Mouse (Mus musculus) brain, embryonic 14.5 days (tissue): ENCODE results near the gene Prrt3. TPM values are rescaled to one million over a fixed set of nuclear protein-coding genes. Genes with fewer than 3 reads are reported as not detected.

ENCODE experiments used
- DNase-seq: peaks from one replicate; pipeline ENCODE4 v3.0.0-alpha.2; 2011; ENCODE audit warnings: low read depth
- CTCF ChIP-seq: fragments of 200-500 bp; IDR thresholded peaks from 2 replicates; pipeline ENCODE4 v1.5.1; 2012; ENCODE audit warnings: inconsistent platforms, mild to moderate bottlenecking, moderate library complexity, borderline replicate concordance; ENCODE audit not compliant: insufficient read depth, insufficient read length; ENCODE audit errors: extremely low read depth
- POLR2A ChIP-seq: fragments of 200-500 bp; IDR thresholded peaks from 2 replicates; pipeline ENCODE4 v1.6.1; 2012; ENCODE audit warnings: mild to moderate bottlenecking, inconsistent platforms, borderline replicate concordance; ENCODE audit not compliant: poor library complexity, insufficient read depth, insufficient read length, severe bottlenecking; ENCODE audit errors: extremely low read depth
- polyA plus RNA-seq: library from polyadenylated mRNA; depleted of rRNA; stranded (reverse); fragments of >200 nt; gene quantifications from 2 replicates; pipeline ENCODE4 v1.2.3, GENCODE M21; 2012

The Prrt3 gene
- polyA plus RNA-seq, 1 experiment: 8.9 TPM

DNA sequence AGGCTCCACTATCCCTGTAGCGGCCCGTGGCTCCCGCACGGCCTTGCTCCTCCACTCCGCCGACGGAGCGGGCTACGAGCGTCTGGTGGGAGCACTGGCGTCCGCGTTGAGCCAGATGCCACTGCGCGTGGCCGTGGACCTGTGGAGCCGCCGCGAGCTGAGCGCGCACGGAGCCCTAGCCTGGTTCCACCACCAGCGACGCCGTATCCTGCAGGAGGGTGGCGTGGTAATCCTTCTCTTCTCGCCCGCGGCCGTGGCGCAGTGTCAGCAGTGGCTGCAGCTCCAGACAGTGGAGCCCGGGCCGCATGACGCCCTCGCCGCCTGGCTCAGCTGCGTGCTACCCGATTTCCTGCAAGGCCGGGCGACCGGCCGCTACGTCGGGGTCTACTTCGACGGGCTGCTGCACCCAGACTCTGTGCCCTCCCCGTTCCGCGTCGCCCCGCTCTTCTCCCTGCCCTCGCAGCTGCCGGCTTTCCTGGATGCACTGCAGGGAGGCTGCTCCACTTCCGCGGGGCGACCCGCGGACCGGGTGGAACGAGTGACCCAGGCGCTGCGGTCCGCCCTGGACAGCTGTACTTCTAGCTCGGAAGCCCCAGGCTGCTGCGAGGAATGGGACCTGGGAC lies 19.1 kb downstream of the Prrt3 start:
- no peak for DNase-seq
- TF ChIP-seq POLR2A (no peak), CTCF (0 out of 2 replicates have a peak, but pooled peaks have one; percentile 7)

DNA sequence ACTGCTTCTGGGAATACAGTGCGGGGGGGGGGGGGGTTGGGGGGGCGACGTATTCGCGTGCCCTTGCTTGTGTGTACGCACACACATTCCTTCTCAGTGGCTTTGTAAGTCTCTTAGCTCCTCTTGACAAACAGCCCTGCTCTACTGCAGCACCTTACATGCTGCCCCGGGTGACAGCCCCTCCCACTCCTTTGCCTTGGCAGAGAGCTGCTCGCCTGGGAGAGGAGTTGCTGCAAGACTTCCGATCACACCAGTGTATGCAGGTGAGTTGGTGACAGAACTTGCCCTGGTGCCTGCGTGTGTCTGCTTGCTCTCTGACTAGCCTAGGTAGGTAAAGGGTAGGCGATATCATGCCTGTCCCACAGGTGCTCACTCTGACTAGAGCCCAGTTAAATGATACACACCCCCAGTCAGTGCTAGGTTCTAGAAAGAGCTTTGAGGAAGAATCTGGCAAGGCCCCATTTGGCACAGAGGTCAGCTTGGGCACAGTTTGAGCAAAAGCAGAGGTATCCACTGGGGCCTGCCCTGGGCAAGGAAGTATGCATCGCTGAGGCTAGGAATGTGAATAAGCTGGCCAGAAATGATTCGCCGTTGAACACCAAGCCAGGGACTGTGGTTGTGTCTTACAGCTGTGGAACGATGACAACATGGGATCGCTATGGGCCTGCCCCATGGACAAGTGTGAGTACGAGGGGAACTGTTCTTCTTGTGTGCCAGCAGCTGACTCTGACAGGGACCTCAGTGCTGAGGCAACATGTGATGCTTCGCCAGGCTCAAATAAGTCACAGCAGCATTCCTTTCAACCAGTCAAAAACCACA lies 21.0 kb downstream of the Prrt3 start:
- DNase-seq: no peak
- no peak for TF ChIP-seq POLR2A
- no peak for TF ChIP-seq CTCF

DNA sequence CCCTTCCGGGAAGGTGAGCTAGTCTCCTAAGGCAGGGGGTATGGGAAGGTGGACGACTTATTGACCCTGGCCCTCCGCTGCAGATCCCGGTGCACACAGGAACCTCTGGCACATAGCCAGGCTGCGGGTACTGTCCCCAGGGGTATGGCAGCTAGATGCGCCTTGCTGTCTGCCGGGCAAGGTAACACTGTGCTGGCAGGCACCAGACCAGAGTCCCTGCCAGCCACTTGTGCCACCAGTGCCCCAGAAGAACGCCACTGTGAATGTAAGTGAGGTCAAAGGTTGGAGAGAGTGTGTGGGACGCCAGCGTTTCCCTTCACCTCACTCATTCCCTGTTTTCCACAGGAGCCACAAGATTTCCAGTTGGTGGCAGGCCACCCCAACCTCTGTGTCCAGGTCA lies 22.8 kb downstream of the Prrt3 start:
- DNase-seq: no peak
- TF ChIP-seq POLR2A (no peak), CTCF (no peak)

DNA sequence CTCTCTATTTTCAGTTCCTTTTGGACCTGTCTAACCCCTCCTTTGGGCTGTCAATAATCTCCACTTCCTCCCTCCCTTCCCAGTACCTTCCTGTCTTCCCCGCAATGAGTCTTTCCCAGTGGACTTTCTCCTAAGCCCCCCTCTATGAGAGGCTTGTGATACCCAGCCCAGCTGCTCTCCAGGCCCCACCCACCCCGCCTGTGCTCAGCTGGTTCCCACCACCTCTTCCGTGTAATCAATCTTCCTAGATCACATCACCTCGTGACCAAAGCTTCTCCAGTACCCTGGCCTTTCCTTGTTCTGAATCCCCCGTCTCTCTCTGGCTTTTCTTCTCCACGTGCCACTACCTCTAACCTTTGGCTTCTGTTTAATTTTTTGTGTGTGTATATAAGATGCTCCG lies 24.4 kb downstream of the Prrt3 start:
- no peak for DNase-seq
- TF ChIP-seq CTCF: no peak
- TF ChIP-seq POLR2A: no peak

DNA sequence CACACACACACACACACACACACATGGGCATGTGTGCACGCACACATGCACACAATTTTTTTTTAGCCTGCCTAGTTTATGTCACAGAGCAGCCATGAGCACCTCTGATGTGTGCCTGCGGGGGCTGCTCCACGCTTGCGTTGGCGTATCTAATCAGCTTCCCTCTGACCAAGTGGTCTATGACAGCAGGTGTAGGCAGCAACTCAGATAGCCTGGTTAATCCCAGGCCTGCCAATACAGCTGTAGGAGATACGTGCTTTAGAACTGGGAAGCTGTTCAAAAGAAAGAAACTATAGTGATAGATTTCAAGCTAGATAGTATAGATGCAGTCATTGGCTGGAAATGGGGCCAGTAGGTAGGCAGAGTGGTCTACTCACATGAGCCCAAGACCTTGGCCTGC lies 28.0 kb downstream of the Prrt3 start:
- TF ChIP-seq POLR2A: no peak
- TF ChIP-seq CTCF: no peak
- no peak for DNase-seq

DNA sequence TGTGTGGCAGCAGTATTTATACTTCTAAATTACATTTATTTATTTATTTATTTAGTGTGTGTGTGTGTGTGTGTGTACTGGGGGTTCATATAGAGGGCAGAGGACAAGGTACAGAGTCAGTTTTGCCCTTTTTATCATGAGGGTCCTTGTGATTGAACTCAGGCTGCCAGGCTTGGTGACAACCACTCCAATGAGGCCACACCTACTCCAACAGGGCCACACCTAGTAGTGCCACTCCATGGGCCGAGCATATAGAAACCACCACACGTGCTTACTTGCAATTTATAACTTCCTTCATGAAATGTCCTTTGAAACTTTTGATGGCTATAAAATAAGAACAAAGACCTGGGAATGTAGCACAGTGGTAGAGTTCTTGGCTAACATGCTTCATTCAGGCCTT lies 28.5 kb downstream of the Prrt3 start:
- TF ChIP-seq CTCF: no peak

DNA sequence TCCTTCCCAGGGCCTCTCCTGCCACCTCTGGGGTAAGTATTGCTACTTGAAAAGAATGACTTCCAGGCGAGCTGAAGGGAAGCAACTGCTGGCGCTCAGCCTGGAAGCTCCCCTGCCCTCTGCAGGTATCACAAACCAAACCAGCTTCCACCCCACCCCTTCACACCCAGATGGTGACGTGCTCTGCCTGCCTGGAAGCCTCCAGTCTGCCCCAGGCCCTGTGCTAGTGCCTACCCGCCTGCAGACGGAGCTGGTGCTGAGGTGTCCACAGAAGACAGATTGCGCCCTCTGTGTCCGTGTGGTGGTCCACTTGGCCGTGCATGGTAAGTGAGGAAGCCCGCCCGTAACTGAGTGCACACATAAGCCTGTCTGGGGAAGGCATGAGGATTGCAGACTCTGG lies 29.7 kb downstream of the Prrt3 start:
- TF ChIP-seq POLR2A: no peak
- no peak for TF ChIP-seq CTCF
- no peak for DNase-seq

More for the DNA sequence above, 28.5 kb downstream of the Prrt3 start:
- DNase-seq: no peak

DNA sequence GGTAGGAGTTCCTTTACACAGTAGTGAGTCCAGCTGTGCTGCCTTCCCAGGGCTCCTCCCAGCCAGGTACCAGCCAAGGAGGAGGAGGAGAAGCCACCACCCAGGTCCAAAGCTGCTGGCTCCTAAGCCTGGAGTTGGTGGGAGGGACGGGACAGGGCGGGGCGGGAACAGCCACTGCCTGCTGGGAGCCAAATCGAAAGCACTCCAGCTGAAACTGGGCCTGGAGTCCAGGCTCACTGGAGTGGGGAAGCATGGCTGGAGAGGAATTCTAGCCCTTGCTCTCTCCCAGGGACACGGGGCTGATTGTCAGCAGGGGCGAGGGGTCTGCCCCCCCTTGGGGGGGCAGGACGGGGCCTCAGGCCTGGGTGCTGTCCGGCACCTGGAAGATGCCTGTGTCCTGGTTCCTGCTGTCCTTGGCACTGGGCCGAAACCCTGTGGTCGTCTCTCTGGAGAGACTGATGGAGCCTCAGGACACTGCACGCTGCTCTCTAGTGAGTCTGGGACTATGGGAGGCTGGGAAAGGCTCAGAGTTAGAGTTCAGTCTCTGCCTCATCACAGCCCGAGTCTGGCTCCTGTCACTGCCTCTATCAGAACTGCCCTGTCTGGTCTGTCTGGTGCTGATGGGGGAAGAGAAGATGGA lies 30.3 kb downstream of the Prrt3 start, which contains the start of gene Il17rc:
Il17rc (plus strand) TSS at position 131 of the 640 bp plus-strand sequence.
- DNase-seq: no peak
- TF ChIP-seq POLR2A (no peak), CTCF (no peak)

DNA sequence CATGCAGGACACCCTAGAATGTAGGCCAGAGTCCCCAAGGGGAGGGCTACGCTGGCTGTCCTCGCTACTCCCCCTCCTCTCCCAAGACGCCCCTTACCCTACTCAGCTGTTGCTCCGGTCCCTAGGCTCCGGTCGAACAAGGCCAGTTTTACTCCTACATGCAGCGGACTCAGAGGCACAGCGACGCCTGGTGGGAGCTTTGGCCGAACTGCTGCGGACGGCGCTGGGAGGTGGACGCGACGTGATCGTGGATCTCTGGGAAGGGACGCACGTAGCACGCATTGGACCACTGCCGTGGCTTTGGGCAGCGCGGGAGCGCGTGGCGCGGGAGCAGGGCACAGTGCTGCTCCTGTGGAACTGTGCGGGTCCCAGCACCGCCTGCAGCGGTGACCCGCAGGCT lies 32.3 kb downstream of the Prrt3 start:
- peak; percentile 81 for TF ChIP-seq CTCF
- TF ChIP-seq POLR2A: no peak
- peak; percentile 77 for DNase-seq

DNA sequence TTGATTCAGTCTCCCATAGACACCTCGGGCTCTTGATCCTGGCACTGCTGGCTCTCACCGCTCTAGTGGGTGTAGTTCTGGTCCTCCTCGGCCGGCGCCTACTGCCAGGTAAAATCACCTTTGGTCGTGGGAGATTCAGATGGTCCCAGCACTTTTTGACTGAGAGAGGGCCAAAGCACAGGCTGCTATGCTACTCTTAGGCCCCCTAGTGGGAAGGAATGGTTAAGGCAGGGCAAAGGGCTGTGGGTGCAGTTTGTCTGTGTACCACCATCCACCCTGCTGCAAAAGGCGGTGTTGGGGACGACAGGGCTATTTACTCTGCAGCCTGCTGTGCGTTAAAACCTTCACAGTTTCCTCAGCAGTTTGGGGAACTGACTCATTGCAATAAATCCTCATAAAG lies 32.7 kb downstream of the Prrt3 start:
- DNase-seq: peak; percentile 69
- TF ChIP-seq CTCF (peak; percentile 81), POLR2A (no peak)

DNA sequence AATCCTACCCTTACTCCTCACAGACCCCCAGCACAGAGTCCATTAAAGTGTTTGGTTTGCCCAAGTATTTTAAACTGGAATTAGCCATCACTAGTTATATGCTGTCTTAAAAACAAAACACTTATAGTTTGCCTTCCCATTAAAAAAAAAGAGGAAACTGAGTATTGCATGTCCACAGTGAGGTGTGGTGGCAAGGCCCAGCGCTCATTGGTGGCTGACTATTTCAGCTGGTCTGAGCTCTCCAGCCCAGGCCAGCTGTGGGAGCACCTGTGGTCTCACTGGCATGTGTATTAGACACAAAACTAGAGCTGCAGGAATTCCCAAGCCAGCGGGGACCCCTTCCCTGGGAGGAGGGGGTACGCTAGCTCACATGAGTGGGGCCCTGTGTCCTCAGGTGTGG lies 33.2 kb downstream of the Prrt3 start:
- TF ChIP-seq POLR2A (no peak), CTCF (no peak)
- no peak for DNase-seq

DNA sequence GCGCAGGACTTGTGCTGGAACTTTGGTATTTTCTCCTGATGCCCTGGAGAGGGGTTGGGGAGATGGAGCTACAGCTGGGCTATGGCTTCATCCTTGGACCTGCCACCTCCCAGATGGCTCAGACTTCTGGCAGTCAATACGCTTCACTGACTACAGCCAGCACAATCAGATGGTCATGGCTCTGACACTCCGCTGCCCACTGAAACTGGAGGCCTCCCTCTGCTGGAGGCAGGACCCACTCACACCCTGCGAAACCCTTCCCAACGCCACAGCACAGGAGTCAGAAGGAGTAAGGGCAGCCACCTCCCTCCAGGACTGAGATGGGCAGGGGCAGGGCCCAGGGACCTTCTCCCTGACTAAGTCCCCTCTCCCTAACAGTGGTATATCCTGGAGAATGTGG lies 36.1 kb downstream of the Prrt3 start:
- no peak for DNase-seq
- TF ChIP-seq POLR2A: no peak
- peak; percentile 33; the same call in 1 of the 2 replicates for TF ChIP-seq CTCF

DNA sequence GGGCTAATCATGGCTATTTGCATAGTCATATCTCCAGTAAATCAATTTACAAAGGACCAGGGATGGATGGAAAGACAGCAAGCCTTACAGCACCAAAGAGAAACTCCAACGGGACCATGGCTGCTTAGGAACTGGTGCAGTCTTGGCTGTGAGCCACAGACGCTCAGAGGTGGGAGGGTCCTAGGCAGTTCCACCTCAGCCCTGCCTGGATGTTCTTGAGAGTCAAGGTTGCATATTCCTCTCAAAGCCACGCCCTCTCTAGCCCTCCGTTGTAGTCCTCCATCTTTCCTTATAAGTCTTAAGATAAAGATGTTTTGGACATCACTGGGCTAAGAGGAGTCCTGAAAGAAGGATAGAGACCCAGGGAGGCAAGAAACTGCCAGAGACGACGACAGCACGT lies 37.7 kb downstream of the Prrt3 start:
- TF ChIP-seq CTCF (no peak), POLR2A (no peak)
- no peak for DNase-seq
